Mouse (Mus musculus): ENCODE data around the gene Aldh2. TPM values are rescaled to one million over a fixed set of nuclear protein-coding genes. Genes with fewer than 3 reads are reported as not detected.
"Not testable (repeated sequence)": the region's sequence is repeated elsewhere in the genome, so short reads cannot be mapped to it uniquely, and the experiment has no call there.

Gene Aldh2
- total and polyA plus RNA-seq, 2 experiments = 1,488 to 4,351 TPM

GRCm38 (mm10) chr5:121609556-121610135, 16.0 kb upstream of the Aldh2 start:
- not testable (repeated sequence) for H3K79me2 ChIP-seq (ENCODE audit: control insufficient read depth, insufficient read depth, low read length); DNase-seq (ENCODE audit: extremely low read depth, low read depth, low spot score); H3K27me3 ChIP-seq (ENCODE audit: control insufficient read depth, insufficient read depth, low read length); H3K9ac ChIP-seq (ENCODE audit: low read depth, low read length); H3K4me1 ChIP-seq (ENCODE audit: control insufficient read depth, insufficient read depth, low read length); H3K4me3 ChIP-seq (ENCODE audit: insufficient read depth, low read depth, low read length); H3K36me3 ChIP-seq (ENCODE audit: control insufficient read depth, insufficient read depth, low read length); H3K27ac ChIP-seq (replicated peaks; ENCODE audit: insufficient read depth, low read depth, low read length)
- 0 out of 2 replicates have a peak, but pooled peaks have one; percentile 5 for TF ChIP-seq CTCF (IDR thresholded peaks at IDR 0.05; ENCODE audit: low read depth, low read length)
- 92% methylated on average over 8 of the region's 8 CpGs for WGBS

- no peaks in the 10 kb centered on the region for H3K79me2 ChIP-seq (ENCODE audit: control insufficient read depth, insufficient read depth, low read length)
- WGBS = 0% methylated on average over 2 of the region's 2 CpGs
- no peak overlapping the region for H3K4me3 ChIP-seq (ENCODE audit: insufficient read depth, low read depth, low read length)
- no peaks in the 10 kb centered on the region for H3K36me3 ChIP-seq (ENCODE audit: control insufficient read depth, insufficient read depth, low read length)
- no peaks in the 10 kb centered on the region for H3K27me3 ChIP-seq (ENCODE audit: control insufficient read depth, insufficient read depth, low read length)
- H3K9ac ChIP-seq (ENCODE audit: low read depth, low read length) = no peak overlapping the region
- no peak for TF ChIP-seq POLR2A (IDR thresholded peaks at IDR 0.05; ENCODE audit: extremely low read depth, insufficient read depth, low read length)
- TF ChIP-seq CTCF (IDR thresholded peaks at IDR 0.05; ENCODE audit: low read depth, low read length) = peak; percentile 81
- H3K27ac ChIP-seq (replicated peaks; ENCODE audit: insufficient read depth, low read depth, low read length) = no peak overlapping the region
- H3K4me1 ChIP-seq (ENCODE audit: control insufficient read depth, insufficient read depth, low read length) = no peaks in the 10 kb centered on the region
- peak; percentile 47 for DNase-seq (ENCODE audit: extremely low read depth, low read depth, low spot score)
Observed at GRCm38 (mm10) chr5:121606151-121606550, 12.5 kb upstream of the Aldh2 start.

- H3K4me3 ChIP-seq (ENCODE audit: insufficient read depth, low read depth, low read length); H3K27ac ChIP-seq (replicated peaks; ENCODE audit: insufficient read depth, low read depth, low read length): not testable (repeated sequence)
- WGBS = 63% methylated on average over 1 of the region's 1 CpGs
Observed at GRCm38 (mm10) chr5:121603815-121604214, 10.2 kb upstream of the Aldh2 start.

DNA sequence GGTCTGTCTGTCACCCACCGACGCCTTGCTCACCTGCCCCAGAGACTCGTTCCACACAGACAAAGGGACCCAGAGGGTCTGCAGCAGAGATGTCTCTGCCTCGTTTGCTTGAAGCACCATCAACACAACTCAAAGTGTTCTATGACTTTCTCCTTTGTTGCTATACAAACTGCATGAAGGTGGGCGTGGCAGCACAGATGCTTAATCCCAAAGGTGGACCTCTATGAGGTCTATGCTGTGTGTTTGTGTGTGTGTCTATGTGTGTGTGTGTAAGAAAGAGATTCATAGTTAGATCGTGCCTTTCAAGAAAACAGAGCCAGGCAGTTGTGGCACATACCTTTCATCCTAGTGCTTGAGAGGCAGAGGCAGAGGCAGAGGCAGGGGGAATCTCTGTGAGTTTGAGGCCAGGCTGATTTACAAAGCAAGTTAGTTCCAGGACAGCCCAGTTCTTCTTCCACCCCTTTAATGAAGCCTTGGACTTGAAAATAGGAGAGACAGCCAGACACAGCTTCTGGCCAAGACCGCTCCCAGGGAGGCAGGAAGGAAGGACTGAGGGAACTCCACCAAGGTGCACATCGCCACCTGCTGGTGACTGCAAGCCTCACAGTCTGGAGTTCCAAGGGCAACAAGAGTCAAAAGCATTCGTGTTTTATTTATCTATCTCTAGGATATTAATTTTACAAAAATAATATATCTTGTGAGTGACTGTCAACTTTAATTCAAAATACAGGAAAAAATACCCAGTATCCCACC, 8.1 kb upstream of the Aldh2 start:
- Histone ChIP-seq H3K4me3 (ENCODE audit: insufficient read depth, low read depth, low read length) (no peak overlapping the region), H3K27ac (replicated peaks; ENCODE audit: insufficient read depth, low read depth, low read length) (no peak overlapping the region; the same call in 1 of the 2 replicates), H3K27me3 (ENCODE audit: control insufficient read depth, insufficient read depth, low read length) (no peaks in the 10 kb centered on the region), H3K79me2 (ENCODE audit: control insufficient read depth, insufficient read depth, low read length) (no peaks in the 10 kb centered on the region), H3K9ac (ENCODE audit: low read depth, low read length) (peak overlapping the region; percentile 37; the same call in 1 of the 2 replicates), H3K36me3 (ENCODE audit: control insufficient read depth, insufficient read depth, low read length) (no peaks in the 10 kb centered on the region), H3K4me1 (ENCODE audit: control insufficient read depth, insufficient read depth, low read length) (peaks cover 3% of the 10 kb centered on the region; the same call in 1 of the 2 replicates)
- WGBS = 37% methylated on average over 9 of the region's 9 CpGs
- TF ChIP-seq CTCF (IDR thresholded peaks at IDR 0.05; ENCODE audit: low read depth, low read length) (peak; percentile 99), POLR2A (IDR thresholded peaks at IDR 0.05; ENCODE audit: extremely low read depth, insufficient read depth, low read length) (no peak)
- peak; percentile 77 for DNase-seq (ENCODE audit: extremely low read depth, low read depth, low spot score)

More at GRCm38 (mm10) chr5:121603815-121604214, 10.2 kb upstream of the Aldh2 start:
- not testable (repeated sequence) for H3K36me3 ChIP-seq (ENCODE audit: control insufficient read depth, insufficient read depth, low read length); H3K27me3 ChIP-seq (ENCODE audit: control insufficient read depth, insufficient read depth, low read length); H3K4me1 ChIP-seq (ENCODE audit: control insufficient read depth, insufficient read depth, low read length); H3K9ac ChIP-seq (ENCODE audit: low read depth, low read length); DNase-seq (ENCODE audit: extremely low read depth, low read depth, low spot score); H3K79me2 ChIP-seq (ENCODE audit: control insufficient read depth, insufficient read depth, low read length)

DNA sequence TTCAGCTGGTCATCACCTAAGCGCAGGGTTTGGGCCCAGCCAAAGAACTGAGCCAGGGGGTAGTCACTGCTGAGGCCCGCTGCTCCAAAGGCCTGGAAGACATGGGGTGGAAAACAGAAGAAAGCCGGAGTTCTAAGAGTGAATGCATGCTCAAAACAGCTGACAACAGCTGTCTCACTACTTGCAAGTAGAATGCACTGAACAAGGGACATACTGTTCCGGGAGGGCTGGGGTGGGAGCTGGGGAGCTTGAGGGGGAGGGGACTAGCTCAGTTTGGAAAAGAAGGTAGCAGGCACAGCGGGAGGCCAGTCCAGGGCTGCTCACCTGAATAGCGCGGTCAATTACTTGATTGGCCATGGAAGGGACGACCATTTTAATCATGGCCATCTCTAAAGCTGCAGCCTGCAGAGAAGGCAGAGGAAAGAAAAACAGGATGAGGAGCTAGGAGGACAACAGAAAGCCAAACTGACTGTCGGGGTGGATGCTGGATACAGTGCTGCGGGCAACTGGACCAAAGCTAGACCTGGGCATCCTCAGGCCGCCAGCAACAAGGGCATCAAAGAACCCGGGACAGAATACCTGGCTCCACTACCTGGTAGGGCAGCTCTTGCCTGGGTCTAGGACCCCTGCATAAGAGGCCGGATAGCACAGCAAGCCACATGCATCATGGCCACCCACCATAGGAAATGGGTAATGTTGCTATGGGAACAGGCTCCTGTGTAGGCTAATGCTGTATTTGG, 5.4 kb upstream of the Aldh2 start:
- no peaks in the 10 kb centered on the region for H3K27me3 ChIP-seq (ENCODE audit: control insufficient read depth, insufficient read depth, low read length)
- DNase-seq (ENCODE audit: extremely low read depth, low read depth, low spot score) = no peak
- no peak overlapping the region for H3K27ac ChIP-seq (replicated peaks; ENCODE audit: insufficient read depth, low read depth, low read length)
- 93% methylated on average over 13 of the region's 13 CpGs for WGBS
- H3K4me3 ChIP-seq (ENCODE audit: insufficient read depth, low read depth, low read length) = no peak overlapping the region
- H3K36me3 ChIP-seq (ENCODE audit: control insufficient read depth, insufficient read depth, low read length) = no peaks in the 10 kb centered on the region
- H3K79me2 ChIP-seq (ENCODE audit: control insufficient read depth, insufficient read depth, low read length) = no peaks in the 10 kb centered on the region
- no peak for TF ChIP-seq POLR2A (IDR thresholded peaks at IDR 0.05; ENCODE audit: extremely low read depth, insufficient read depth, low read length)
- no peak for TF ChIP-seq CTCF (IDR thresholded peaks at IDR 0.05; ENCODE audit: low read depth, low read length)
- H3K9ac ChIP-seq (ENCODE audit: low read depth, low read length) = no peak overlapping the region
- H3K4me1 ChIP-seq (ENCODE audit: control insufficient read depth, insufficient read depth, low read length) = peaks cover 5% of the 10 kb centered on the region; the same call in 1 of the 2 replicates
